Mouse (Mus musculus): Measurements from ENCODE around the gene Mycn. TPM values are rescaled to one million over a fixed set of nuclear protein-coding genes. Genes with fewer than 3 reads are reported as not detected.

The Mycn gene
- polyA plus RNA-seq, 1 experiment from 2014 or later: 43.4 TPM

- Histone ChIP-seq H3K27ac (no peak overlapping the region), H3K9ac (no peak overlapping the region), H3K27me3 (no peaks in the 10 kb centered on the region), H3K4me3 (no peak overlapping the region), H3K9me3 (no peaks in the 10 kb centered on the region), H3K4me2 (no peak overlapping the region), H3K4me1 (peaks cover 15% of the 10 kb centered on the region), H3K36me3 (no peaks in the 10 kb centered on the region)
- WGBS: 27% methylated on average over 12 of the region's 12 CpGs
- no peak for ATAC-seq (ENCODE audit: insufficient number of reproducible peaks, insufficient read depth, low FRiP score, low TSS enrichment, low read depth)
These were observed 21.3 kb downstream of the Mycn start for GRCm38 (mm10) chr12:12920166-12921157.

- H3K4me2 ChIP-seq: no peak overlapping the region; the same call in 1 of the 2 replicates
These were observed 25.4 kb downstream of the Mycn start for GRCm38 (mm10) chr12:12916298-12916697.

GRCm38 (mm10) chr12:12910356-12910979 lies 31.2 kb downstream of the Mycn start:
- Histone ChIP-seq H3K4me2 (no peak overlapping the region), H3K27me3 (peaks cover under 1% of the 10 kb centered on the region; the same call in 1 of the 2 replicates), H3K9me3 (no peaks in the 10 kb centered on the region), H3K9ac (no peak overlapping the region), H3K27ac (no peak overlapping the region), H3K4me1 (peaks cover 13% of the 10 kb centered on the region; the same call in 1 of the 2 replicates), H3K36me3 (no peaks in the 10 kb centered on the region), H3K4me3 (no peak overlapping the region)
- 73% methylated on average over 11 of the region's 11 CpGs for WGBS
- ATAC-seq (ENCODE audit: insufficient number of reproducible peaks, insufficient read depth, low FRiP score, low TSS enrichment, low read depth): no peak

More at GRCm38 (mm10) chr12:12916298-12916697, 25.4 kb downstream of the Mycn start:
- no peaks in the 10 kb centered on the region for H3K9me3 ChIP-seq
- no peak overlapping the region for H3K9ac ChIP-seq
- no peak overlapping the region for H3K4me3 ChIP-seq
- H3K4me1 ChIP-seq: peaks cover 15% of the 10 kb centered on the region
- 10% methylated on average over 9 of the region's 9 CpGs for WGBS
- H3K27ac ChIP-seq: peak overlapping the region; percentile 22; the same call in 1 of the 2 replicates
- ATAC-seq (ENCODE audit: insufficient number of reproducible peaks, insufficient read depth, low FRiP score, low TSS enrichment, low read depth): no peak
- H3K36me3 ChIP-seq: no peaks in the 10 kb centered on the region
- no peaks in the 10 kb centered on the region for H3K27me3 ChIP-seq

- Histone ChIP-seq H3K4me1 (peaks cover 19% of the 10 kb centered on the region), H3K9ac (no peak overlapping the region), H3K4me3 (no peak overlapping the region), H3K27ac (no peak overlapping the region), H3K27me3 (peaks cover 3% of the 10 kb centered on the region; the same call in 1 of the 2 replicates), H3K36me3 (no peaks in the 10 kb centered on the region), H3K9me3 (no peaks in the 10 kb centered on the region), H3K4me2 (no peak overlapping the region)
- 70% methylated on average over 16 of the region's 16 CpGs for WGBS
- no peak for ATAC-seq (ENCODE audit: insufficient number of reproducible peaks, insufficient read depth, low FRiP score, low TSS enrichment, low read depth)
These were observed 32.0 kb downstream of the Mycn start for GRCm38 (mm10) chr12:12909631-12910277.

GRCm38 (mm10) chr12:12906771-12907170 lies 34.9 kb downstream of the Mycn start:
- H3K27ac ChIP-seq: no peak overlapping the region
- WGBS: 27% methylated on average over 6 of the region's 6 CpGs
- H3K4me2 ChIP-seq: no peak overlapping the region
- no peaks in the 10 kb centered on the region for H3K9me3 ChIP-seq
- H3K4me3 ChIP-seq: no peak overlapping the region
- ATAC-seq (ENCODE audit: insufficient number of reproducible peaks, insufficient read depth, low FRiP score, low TSS enrichment, low read depth): no peak
- H3K4me1 ChIP-seq: peaks cover 28% of the 10 kb centered on the region
- peaks cover 3% of the 10 kb centered on the region; the same call in 1 of the 2 replicates for H3K27me3 ChIP-seq
- no peak overlapping the region for H3K9ac ChIP-seq
- H3K36me3 ChIP-seq: no peaks in the 10 kb centered on the region

GRCm38 (mm10) chr12:12906321-12906720 lies 35.4 kb downstream of the Mycn start:
- ATAC-seq (ENCODE audit: insufficient number of reproducible peaks, insufficient read depth, low FRiP score, low TSS enrichment, low read depth): no peak
- WGBS: 55% methylated on average over 8 of the region's 8 CpGs
- no peak overlapping the region for H3K27ac ChIP-seq

GRCm38 (mm10) chr12:12905117-12905516 lies 36.6 kb downstream of the Mycn start:
- Histone ChIP-seq H3K27me3 (peaks cover 3% of the 10 kb centered on the region; the same call in 1 of the 2 replicates), H3K9ac (no peak overlapping the region), H3K9me3 (no peaks in the 10 kb centered on the region), H3K36me3 (no peaks in the 10 kb centered on the region), H3K4me1 (peaks cover 28% of the 10 kb centered on the region), H3K4me2 (peak overlapping the region; percentile 56), H3K4me3 (no peak overlapping the region), H3K27ac (no peak overlapping the region)
- ATAC-seq (ENCODE audit: insufficient number of reproducible peaks, insufficient read depth, low FRiP score, low TSS enrichment, low read depth): no peak
- WGBS: 28% methylated on average over 6 of the region's 6 CpGs

More at GRCm38 (mm10) chr12:12906321-12906720, 35.4 kb downstream of the Mycn start:
- Histone ChIP-seq H3K9me3 (no peaks in the 10 kb centered on the region), H3K9ac (no peak overlapping the region), H3K4me1 (peaks cover 28% of the 10 kb centered on the region), H3K4me2 (no peak overlapping the region), H3K36me3 (no peaks in the 10 kb centered on the region), H3K27me3 (peaks cover 3% of the 10 kb centered on the region; the same call in 1 of the 2 replicates), H3K4me3 (no peak overlapping the region)

GRCm38 (mm10) chr12:12904512-12904953 lies 37.2 kb downstream of the Mycn start:
- Histone ChIP-seq H3K27ac (peak overlapping the region; percentile 13; the same call in 1 of the 2 replicates), H3K9me3 (no peaks in the 10 kb centered on the region), H3K4me3 (peak overlapping the region; percentile 20), H3K4me2 (peak overlapping the region; percentile 56), H3K9ac (peak overlapping the region; percentile 56), H3K27me3 (peaks cover 3% of the 10 kb centered on the region; the same call in 1 of the 2 replicates), H3K36me3 (no peaks in the 10 kb centered on the region), H3K4me1 (peaks cover 28% of the 10 kb centered on the region)
- peak; percentile 84 for ATAC-seq (ENCODE audit: insufficient number of reproducible peaks, insufficient read depth, low FRiP score, low TSS enrichment, low read depth)
- WGBS: 6% methylated on average over 23 of the region's 23 CpGs

GRCm38 (mm10) chr12:12904086-12904485 lies 37.6 kb downstream of the Mycn start:
- no peak for ATAC-seq (ENCODE audit: insufficient number of reproducible peaks, insufficient read depth, low FRiP score, low TSS enrichment, low read depth)
- Histone ChIP-seq H3K36me3 (no peaks in the 10 kb centered on the region), H3K27me3 (peaks cover 3% of the 10 kb centered on the region; the same call in 1 of the 2 replicates), H3K4me2 (peak overlapping the region; percentile 56), H3K4me1 (peaks cover 28% of the 10 kb centered on the region), H3K4me3 (peak overlapping the region; percentile 20; the same call in 1 of the 2 replicates), H3K27ac (peak overlapping the region; percentile 13; the same call in 1 of the 2 replicates), H3K9ac (peak overlapping the region; percentile 56), H3K9me3 (no peaks in the 10 kb centered on the region)
- 25% methylated on average over 1 of the region's 1 CpGs for WGBS

GRCm38 (mm10) chr12:12902403-12902802 lies 39.3 kb downstream of the Mycn start:
- Histone ChIP-seq H3K9me3 (no peaks in the 10 kb centered on the region), H3K4me3 (no peak overlapping the region), H3K27ac (no peak overlapping the region), H3K4me2 (no peak overlapping the region), H3K4me1 (peaks cover 32% of the 10 kb centered on the region), H3K9ac (no peak overlapping the region), H3K36me3 (no peaks in the 10 kb centered on the region), H3K27me3 (peaks cover 3% of the 10 kb centered on the region; the same call in 1 of the 2 replicates)
- 83% methylated on average over 1 of the region's 1 CpGs for WGBS
- ATAC-seq (ENCODE audit: insufficient number of reproducible peaks, insufficient read depth, low FRiP score, low TSS enrichment, low read depth): no peak

All from embryonic facial prominence, embryonic 13.5 days (tissue).